Mouse (Mus musculus) lung, postnatal 25 days (tissue): ENCODE measurements around the gene Slc39a11.

Experiments used
- DNase-seq: peaks from one replicate; pipeline ENCODE4 v3.0.0; 2022; ENCODE audit warnings: low spot score

The Slc39a11 gene

DNA sequence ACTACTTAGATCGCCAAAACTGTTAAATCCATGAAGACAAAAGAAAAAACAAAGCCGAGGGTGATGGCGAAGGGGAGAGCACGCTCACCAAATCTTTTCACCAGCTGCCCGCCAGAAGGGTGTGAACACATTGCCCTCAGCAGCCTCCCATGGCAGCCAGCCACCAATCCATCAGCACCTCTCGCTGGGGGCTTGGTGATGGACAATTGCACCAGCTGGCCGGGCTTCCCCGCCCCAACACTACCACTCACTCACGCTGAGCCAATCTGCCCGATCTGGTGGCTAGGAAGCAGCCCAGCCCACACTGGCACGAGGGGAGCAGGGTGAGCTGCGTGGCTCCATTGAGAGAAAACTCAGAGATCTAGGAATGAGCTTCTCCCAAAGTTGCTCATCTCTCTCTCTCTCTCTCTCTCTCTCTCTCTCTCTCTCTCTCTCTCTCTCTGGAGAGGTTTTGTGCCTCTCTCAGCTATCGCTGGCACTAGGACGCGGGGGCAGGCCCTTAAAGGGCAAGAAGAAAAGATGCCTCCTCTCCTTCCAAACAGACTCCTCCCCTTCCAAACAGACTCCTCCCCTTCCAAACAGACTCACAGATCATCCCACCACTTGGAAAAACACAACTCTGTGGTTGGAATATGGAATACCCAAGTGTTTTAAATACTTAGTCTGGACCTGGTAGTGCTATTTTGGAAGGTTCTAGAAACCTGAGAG, 110.2 kb downstream of the Slc39a11 start:
- DNase-seq: peak; percentile 35

DNA sequence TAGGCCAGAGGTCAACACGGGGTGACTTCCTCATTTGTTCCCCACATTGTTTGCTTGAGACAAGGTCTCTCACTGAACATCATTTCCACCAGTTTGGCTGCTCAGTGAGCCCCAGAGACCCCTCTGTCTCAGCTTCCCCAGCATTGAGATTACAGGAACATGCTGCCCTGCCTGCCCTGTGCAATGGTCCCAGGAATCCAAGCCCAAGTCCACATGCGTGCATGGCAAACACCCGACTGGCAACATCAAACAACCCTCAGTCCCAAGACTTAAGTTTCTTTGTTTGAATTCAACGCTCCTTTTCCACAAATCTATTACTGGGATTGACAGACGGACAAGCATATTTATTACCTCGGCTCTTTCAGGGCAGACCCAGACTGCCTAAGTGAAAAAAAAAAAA, 110.8 kb downstream of the Slc39a11 start:
- DNase-seq: no peak

DNA sequence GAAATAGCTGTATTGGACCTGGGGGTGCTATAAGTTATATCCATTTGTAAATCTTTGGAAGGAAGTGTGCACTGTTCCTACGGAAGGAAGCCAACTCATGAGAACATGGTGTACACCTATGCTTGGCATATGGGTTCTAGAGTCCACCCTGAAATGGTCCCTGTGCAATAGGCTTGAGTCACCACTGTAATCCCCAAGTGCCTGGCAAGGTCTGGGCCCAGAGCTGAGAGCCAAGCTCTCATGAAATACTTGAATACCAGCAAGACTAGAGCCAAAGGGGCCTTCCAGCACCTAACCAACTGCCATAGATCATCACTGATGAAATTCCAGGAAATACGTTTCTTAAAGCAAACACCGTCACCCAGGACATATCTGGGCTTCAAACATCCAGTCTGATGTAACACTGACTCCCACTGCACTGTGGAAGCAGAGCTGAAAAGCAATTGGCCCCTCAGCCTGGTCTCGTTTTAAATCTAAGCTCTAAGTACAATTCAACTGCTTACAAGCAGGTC, 111.4 kb downstream of the Slc39a11 start:
- DNase-seq: no peak

DNA sequence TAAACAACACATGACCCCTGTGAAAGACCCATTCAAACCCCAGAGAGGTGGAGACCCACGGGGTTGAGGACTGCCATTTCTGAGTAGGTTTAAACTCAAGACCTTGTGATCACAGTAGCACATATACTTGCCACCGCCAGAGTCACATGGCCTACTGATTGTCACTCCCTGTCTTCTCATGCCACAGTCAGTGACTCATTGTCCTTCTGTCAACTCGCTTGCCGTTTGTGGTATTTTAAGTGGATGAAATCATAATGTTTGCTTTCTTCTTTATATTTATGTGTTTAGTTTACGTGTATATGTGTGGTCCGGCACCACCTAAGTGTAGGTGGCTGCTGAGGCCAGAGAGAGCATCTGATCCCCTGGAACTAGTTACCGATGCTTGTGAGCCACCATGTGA, 112.2 kb downstream of the Slc39a11 start:
- DNase-seq: no peak

DNA sequence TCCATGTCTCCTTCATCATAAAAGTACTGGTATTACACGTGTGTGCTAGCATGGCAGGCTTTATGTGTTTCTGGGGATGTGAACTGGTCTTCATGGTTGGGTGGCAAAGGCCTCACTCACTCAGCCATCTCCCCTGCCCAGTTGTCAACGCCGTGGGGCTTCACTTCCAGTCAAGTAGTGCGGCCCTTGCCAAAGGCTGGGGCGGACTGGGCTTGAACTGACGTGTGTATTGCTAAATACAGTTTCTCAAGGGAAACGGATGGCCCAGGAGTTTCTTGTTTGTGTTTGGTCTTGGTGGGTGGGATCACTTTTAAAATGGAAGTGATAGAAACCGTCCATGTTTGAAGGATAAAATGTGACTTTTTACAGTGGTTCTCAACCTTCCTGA, 112.7 kb downstream of the Slc39a11 start:
- DNase-seq: no peak

DNA sequence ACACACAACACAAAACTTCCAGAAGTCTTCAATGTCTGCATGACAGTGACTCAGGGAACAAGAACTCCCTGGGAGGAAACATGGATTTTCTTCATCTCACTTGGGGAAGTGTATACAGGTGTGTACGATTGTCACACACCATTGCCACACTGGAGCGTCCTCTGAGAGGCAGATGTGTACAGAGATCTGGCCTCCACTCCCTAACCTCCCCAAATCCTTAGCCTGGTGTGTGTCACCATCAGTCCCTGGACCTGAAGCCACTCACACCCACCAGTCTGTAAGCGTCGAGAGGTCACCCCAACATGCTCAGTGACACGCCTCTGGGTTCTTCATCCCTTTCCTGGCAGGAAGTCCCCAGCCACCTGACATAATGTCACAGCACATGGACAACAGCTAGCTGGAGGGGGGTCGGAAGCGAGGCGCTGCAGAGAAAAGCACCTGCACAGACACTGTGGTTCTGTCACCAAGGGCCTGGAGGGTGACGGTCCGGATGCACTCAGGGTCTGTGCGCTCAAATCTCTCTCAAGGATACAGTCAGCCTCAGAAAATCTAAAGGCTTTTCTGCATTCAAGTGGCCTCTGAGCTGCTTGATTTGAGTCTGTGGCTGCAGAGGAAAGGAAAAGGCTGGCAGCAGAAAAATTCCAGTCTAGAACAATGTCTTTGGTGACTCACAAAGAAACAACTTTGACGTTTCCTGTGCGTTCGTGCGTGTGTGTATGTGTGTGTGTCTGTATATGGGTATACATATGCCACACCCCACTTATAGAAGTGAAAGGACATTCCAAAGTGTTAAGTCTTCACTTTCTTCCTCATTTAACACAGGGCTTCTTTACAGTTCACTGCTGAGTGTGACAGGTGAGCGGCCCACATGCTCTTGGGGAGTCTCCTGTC, 113.3 kb downstream of the Slc39a11 start:
- DNase-seq: no peak

DNA sequence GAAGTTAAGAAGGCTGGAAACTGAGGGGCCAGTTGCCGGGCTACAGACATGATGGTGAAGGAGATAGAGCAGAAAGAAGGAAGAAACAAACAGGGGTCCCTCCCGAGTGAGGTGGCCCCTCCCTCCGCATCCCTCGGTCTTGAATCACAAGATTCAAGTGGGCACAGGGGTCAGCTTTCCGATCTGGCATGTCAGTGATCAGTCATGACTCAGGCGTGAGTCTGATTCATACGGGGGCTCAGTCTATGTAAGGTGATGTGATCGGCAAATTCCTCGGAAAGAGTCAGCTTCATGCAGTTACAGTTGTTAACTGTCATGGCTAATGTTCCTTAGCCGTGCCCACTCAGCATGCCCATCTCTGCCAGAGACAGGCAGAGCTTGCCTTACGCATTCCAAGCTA, 115.5 kb downstream of the Slc39a11 start:
- no peak for DNase-seq

DNA sequence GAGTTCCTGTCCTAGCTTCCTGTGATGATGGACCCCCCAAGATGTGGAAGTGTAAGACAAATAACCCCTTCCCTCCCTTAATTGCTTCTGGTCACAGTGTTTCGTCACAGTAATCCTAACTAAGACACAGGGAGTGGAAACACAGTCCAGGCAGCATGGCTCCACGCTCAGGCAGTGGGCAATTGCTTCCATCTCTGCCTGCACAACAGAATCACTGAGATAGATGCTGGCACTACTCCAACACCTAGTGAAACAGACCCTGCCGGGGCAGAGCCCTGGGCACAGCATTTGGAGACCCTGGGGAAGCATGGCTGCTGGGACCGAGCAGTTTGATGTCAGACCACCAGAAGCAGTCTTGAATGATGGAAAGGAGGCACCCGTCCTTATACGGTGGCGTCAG, 115.9 kb downstream of the Slc39a11 start:
- no peak for DNase-seq

DNA sequence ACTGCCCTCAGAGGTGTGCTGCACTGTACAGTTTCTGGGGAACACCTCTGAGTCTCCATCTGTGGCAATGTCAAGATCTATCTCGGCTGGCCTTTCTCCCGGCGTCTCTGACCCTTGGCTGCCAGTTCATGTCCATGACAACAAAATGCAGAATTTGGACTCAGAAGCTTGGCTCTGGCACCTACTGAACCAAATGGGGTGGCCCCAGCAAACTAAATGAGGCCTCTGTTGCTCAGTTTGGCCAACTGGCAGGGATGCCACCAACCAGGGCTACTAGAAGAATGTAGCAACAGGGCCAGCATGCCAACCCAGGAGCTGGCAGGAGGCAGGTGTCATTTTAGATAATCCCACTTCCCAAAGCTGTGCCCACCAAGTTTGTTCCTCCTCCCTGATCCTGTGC, 121.5 kb downstream of the Slc39a11 start:
- DNase-seq: no peak

DNA sequence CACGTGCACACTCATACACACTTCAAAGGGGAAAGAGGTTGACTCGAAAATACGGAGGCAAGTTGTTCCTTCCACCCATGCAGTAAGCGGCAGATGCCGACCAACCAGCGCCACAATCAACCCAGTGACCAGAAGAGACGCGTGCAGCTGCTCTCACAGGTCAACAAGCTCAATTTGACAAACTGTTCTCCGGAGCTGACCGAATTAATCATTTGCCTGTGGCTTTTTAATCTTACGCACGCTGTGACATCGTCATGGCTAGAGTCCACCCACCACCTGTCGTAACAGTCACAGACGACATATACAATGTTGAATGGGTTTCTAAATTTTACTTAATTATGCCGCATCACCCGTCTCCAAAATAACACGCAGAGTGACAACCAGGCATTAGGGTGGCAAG, 124.1 kb downstream of the Slc39a11 start:
- DNase-seq: no peak

DNA sequence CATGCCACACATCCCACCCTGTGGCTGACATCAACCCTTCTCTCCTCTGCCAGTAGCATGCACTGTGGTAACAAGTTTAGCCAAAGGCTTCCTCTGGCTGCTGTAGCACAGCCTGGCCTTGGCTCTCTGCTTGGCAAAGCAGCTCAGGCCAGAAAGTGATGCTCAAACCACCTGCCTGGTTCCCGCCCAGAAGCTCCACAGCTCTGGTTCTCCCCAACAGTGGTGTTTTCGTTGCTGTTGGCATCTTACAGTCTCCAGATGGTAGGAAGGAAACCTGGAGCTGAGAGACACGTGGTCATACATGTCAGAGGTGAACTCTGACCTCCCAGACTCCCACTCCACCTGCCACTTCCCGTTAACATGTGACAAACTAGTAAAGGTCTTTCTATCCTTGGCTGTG, 127.2 kb downstream of the Slc39a11 start:
- no peak for DNase-seq

DNA sequence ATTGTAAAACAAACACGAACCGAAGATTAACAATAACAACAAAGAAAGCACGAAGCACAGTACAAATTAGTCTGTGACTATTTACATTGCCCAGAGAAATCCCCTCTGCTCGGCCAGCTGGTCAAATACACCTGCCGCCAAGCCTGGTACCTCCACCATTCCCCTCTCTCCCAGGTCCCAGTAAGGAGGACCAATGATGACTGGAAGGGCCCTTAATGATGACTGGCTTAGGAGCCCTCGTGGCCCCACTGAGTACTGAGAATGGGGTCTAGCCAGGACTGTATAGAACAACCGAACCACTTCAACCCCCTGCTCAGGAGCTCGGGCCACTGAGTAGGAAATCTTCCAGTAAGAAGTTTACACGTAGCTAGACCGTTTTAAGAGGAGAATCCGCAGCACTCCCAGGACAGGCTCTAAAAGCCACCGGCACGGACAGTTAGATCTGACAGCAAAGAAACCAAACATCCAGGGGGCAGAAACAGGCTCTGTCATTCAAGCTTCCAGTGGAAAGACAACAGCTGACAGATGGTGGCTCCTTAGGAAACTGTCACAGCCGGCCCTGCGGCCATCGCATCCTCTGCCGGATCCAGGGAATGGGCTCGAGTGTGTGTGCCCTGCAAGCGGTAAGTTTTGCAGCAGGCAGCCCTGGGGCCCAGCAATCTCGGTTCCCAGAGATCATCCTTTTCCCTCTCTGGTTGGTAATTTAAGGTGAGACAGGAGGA, 128.2 kb downstream of the Slc39a11 start:
- DNase-seq: no peak

DNA sequence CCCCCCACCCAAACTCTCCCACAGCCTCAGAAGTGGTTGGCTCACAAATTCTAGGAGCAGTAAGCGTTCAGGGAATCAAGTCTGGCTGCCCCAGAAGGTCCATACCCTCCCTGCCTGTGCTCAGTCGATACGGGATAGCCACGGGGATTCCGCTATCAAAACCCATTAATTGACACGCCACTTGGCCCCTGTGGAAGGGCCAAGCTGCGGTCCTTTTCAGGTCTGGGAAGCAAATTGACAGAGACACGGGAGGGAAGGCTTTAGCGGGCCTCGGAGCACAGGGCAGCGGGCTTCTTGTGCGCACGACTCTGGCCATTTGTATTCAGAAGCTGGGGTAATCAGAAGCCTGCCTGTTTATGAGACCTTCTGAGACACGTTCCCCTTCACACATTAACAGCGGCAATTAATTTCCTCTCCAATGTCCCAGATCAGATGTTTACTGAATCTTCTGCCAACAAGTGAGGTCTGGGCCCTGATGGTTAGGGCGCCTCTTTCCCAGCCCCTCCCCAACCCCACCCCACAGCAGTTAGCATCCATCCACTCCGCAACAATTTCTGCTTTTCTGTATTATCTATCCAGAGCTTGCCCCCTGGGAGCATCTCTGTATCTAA, 128.9 kb downstream of the Slc39a11 start:
- DNase-seq: no peak

DNA sequence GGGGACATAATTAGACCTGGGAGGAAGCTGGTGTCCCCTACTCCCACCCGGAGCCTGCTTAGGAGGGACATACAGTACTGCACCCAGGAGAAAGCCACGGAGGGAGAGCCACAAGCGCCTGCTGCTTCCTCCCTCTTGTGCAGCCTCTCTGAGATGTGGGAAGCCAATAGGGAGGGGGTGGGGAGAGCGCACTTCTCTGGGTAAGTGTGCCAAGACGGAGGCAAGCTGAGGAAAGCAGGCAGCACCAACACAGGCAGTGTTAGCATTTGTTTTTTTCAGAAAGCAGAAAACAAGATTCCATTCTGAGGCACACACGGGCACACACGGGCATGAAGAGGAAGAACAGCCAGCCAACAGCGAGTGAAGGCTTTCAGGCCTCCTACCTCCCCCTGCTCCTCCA, 129.5 kb downstream of the Slc39a11 start:
- DNase-seq: no peak

DNA sequence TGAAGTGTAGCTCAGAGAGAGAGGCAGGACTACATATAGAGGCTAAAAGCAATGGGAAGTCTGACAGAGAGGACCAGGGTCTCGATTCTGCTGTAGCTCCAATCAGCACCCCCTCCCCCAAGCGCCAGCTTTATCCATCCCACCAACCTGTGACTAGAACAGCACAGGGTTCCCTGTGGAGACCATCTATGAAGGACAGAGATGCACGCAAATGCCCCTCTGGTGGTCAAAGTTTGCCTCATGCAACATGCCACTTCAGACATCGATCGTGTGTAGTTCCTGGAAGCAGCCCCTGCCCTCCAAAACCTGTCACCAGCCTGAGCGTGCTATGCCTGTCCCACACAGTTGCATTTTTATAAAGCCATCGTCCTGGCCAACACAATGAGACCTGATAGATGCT, 129.9 kb downstream of the Slc39a11 start:
- no peak for DNase-seq

DNA sequence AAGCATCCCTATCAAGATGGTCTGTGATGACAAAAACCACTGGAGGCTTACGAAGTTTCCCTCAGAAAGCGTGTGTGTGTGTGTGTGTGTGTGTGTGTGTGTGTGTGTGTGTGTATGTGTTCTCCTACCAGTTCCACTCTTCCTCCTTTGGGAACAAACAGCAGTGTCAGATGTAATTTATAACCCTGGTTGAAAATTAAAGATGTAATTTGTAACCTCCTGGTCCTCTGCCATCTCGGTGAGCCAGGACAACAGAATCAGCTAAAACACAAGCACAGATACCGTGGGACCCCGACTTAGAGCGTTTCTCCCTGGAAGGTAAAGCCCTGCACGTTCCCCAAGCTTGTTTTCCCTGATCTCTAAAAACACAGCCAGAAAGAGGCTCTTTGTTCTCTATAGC, 131.7 kb downstream of the Slc39a11 start:
- DNase-seq: no peak

DNA sequence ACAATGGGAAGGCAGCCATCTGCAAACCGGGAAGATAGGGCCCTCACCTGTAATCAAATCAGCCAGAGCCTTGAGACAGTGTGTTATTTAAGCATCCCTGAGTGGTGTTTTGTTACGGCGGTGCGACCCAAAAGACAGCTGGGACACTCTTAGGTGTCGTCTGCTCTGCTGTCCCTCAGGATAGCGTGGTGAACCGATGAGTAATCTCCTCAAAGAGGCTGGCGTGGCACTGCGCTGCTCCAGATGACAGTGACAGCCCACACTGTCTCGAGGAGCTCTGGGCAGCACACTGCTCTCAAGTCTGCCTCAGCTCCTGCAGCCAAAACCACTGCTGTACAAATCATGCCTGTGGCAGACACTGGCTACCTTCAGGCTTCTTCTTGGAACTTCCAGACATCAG, 133.7 kb downstream of the Slc39a11 start:
- DNase-seq: no peak

DNA sequence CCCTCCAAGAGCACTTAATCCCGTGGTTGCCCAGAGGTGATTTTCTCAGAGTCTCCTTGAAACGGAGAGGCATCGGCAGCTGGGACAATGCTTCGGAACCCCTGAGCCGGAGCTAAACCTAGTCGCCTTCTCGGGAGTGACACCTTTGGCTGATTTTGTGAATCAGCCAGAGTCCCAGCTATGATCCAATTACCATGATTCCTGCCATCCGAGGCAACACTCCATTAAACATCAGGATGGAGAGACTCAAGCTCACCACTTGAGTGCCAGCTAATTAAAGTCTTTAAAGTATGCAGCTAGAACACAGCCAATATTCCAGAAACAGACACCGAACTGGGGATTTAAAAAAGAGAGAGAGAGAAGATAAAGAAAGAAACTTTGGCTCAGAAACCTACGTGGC, 136.9 kb downstream of the Slc39a11 start:
- DNase-seq: no peak

DNA sequence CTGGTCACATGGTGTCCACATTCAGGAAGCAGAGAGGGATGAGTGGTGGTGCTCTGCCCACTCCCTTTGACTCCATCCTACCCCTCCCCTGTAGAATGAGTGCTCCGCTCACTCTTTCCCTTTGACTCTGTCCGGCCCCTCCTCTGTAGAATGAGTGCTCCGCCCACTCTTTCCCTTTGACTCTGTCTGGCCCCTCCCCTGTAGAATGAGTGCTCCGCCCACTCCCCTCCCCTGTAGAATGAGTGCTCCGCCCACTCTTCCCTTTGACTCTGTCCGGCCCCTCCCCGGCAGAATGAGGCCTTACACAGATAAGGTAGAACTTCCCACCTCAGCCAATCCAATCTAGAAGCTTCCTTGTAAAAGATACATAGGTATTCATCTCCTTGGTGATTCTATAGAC, 137.7 kb downstream of the Slc39a11 start:
- no peak for DNase-seq

DNA sequence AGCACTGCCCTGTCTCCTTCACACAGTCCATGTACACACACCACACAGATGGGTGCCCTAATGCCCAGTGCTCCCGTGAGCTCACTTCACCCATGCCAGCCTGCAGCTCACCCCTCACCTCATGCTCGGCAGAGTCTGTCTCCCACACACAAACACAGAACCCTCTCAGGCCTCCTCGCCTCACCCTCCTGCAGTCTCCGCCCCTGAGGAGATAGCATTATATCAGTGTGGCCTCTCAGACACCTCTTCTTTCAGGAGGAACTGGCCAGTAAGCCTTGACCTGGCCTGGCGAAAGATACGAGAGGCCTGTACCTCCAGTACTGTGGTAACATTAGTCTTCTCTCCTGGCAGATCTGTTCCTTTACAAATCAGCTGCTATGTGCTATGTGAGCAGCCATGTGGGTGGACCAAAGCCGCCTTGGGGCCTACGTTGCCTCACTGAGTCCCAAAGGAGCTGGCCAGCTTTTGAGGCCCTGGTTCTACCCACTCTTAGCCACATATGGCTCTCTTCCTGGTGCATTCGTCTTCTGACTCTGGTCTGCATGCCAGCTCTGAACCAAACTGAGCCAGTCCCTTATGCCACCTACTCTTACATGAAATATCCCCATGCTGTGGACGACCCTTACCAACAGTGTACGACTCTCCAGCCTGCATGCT, 138.8 kb downstream of the Slc39a11 start:
- DNase-seq: no peak

DNA sequence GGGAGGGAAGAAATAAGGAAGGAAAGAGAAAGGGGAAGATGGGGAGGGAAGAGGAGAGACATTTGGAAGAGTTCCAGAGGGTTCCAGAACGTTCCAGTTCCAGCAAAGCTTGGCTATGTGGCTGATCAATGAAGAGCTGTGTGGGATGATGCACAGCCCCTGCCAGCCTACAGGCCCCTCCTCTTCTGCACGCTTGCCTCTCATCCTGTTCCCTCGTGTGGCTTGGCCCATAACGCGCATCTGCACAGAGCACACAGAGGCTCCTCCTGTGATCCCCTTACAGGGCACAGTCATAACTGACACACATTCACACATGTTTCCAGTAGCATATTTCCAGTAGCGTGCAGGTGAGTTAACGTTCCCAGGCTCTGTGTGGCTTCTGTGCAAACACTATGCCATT, 139.6 kb downstream of the Slc39a11 start:
- DNase-seq: no peak
